ENCODE assay signal across 8 mouse cellular contexts in the genomic region with DNA sequence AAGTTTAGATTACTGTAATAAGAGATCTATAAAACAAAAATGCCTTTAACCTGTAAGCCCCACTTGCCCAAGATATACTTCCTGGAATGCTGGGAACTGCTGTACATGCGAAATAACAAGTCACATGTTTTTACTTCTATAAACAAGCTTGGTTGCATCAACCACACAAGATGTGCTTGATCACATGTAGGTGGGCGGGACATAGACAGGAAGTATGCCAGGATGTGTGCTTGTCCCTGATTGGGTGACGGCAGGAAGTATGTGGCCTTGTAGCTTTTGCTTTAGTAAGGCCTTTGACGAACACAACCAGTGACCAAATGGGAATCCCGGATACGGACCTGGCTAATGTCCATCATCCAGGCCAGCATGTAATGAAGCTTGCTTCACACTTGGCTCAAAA. TPM values are rescaled to one million over a fixed set of nuclear protein-coding genes. Genes with fewer than 3 reads are reported as not detected.
DNase-seq lines count a peak whose midpoint lies in the region; ATAC-seq and TF ChIP-seq lines count a peak whose summit lies in the region.

No protein-coding gene starts in this region.

- no peak overlapping the region for H3K4me2 ChIP-seq in liver, embryonic 11.5 days
- H3K4me2 ChIP-seq in midbrain, embryonic 16.5 days (ENCODE audit: low read length), result no peak overlapping the region

- TF ChIP-seq CTCF in liver, adult 2 months (IDR thresholded peaks at IDR 0.05; ENCODE audit: low read depth, low read length), result no peak

- TF ChIP-seq POLR2A in liver, adult 2 months (IDR thresholded peaks at IDR 0.05; ENCODE audit: extremely low read depth, insufficient read depth, low read length), result no peak

- H3K4me3 ChIP-seq in liver, adult 2 months (ENCODE audit: insufficient read depth, low read depth, low read length), result no peak overlapping the region
- H3K4me3 ChIP-seq in liver, embryonic 11.5 days (ENCODE audit: low read depth, low read length), result no peak overlapping the region
- H3K4me3 ChIP-seq in midbrain, embryonic 16.5 days (ENCODE audit: low read depth, low read length), result no peak overlapping the region

- no peaks in the 10 kb centered on the region for H3K36me3 ChIP-seq in liver, adult 2 months (ENCODE audit: control insufficient read depth, insufficient read depth, low read length)
- no peaks in the 10 kb centered on the region for H3K36me3 ChIP-seq in liver, embryonic 11.5 days (ENCODE audit: control insufficient read depth, insufficient read depth, low read length)
- H3K36me3 ChIP-seq in midbrain, embryonic 16.5 days (ENCODE audit: control insufficient read depth, insufficient read depth, low read length), result no peaks in the 10 kb centered on the region

- no peaks in the 10 kb centered on the region for H3K9me3 ChIP-seq in liver, embryonic 11.5 days (ENCODE audit: control insufficient read depth, low read length)
- H3K9me3 ChIP-seq in midbrain, embryonic 16.5 days (replicated peaks; ENCODE audit: control insufficient read depth, low read length, poor library complexity, severe bottlenecking), result no peaks in the 10 kb centered on the region

- H3K4me1 ChIP-seq in liver, adult 2 months (ENCODE audit: control insufficient read depth, insufficient read depth, low read length), result peaks cover under 1% of the 10 kb centered on the region; the same call in 1 of the 2 replicates
- H3K4me1 ChIP-seq in liver, embryonic 11.5 days (replicated peaks; ENCODE audit: control insufficient read depth, insufficient read depth, low read length), result peaks cover 4% of the 10 kb centered on the region
- no peaks in the 10 kb centered on the region for H3K4me1 ChIP-seq in midbrain, embryonic 16.5 days (ENCODE audit: control insufficient read depth, insufficient read depth, low read length)

- H3K9ac ChIP-seq in liver, adult 2 months (ENCODE audit: low read depth, low read length), result no peak overlapping the region
- no peak overlapping the region for H3K9ac ChIP-seq in liver, embryonic 11.5 days (ENCODE audit: low read depth, low read length)
- H3K9ac ChIP-seq in midbrain, embryonic 16.5 days (ENCODE audit: low read depth, low read length), result no peak overlapping the region

- H3K27ac ChIP-seq in liver, adult 2 months (replicated peaks; ENCODE audit: insufficient read depth, low read depth, low read length), result no peak overlapping the region
- no peak overlapping the region for H3K27ac ChIP-seq in liver, embryonic 11.5 days (ENCODE audit: low read depth, low read length)
- H3K27ac ChIP-seq in midbrain, embryonic 16.5 days (ENCODE audit: low read length), result no peak overlapping the region

- DNase-seq in liver, adult 2 months (ENCODE audit: extremely low read depth, low read depth, low spot score), result peak; percentile 62
- no peak for DNase-seq in liver, embryonic 11.5 days (ENCODE audit: low spot score)
- DNase-seq in R1 (ENCODE audit: low read depth, low spot score), result peak; percentile 77
- DNase-seq in induced T-regulatory cell, adult 2 months (ENCODE audit: low read depth), result peak; percentile 57
- DNase-seq in skeletal muscle tissue, adult 2 months (ENCODE audit: low read depth, low spot score), result peak; percentile 60
- no peak for DNase-seq in right cerebral cortex, adult 18-20 months

- WGBS in liver, adult 2 months, result 70% methylated on average over 6 of the region's 6 CpGs
- WGBS in liver, embryonic 11.5 days, result 76% methylated on average over 6 of the region's 6 CpGs
- WGBS in midbrain, embryonic 16.5 days, result 93% methylated on average over 6 of the region's 6 CpGs

- H3K27me3 ChIP-seq in liver, adult 2 months (ENCODE audit: control insufficient read depth, insufficient read depth, low read length), result no peaks in the 10 kb centered on the region
- no peaks in the 10 kb centered on the region for H3K27me3 ChIP-seq in liver, embryonic 11.5 days (replicated peaks; ENCODE audit: control insufficient read depth, insufficient read depth, low read length)
- no peaks in the 10 kb centered on the region for H3K27me3 ChIP-seq in midbrain, embryonic 16.5 days (ENCODE audit: control insufficient read depth, insufficient read depth, low read depth, low read length)

- no peak for ATAC-seq in liver, embryonic 11.5 days (replicated peaks; ENCODE audit: low FRiP score)
- ATAC-seq in midbrain, embryonic 16.5 days, result no peak
- no peak for ATAC-seq in activated CD4-positive, CD25-positive, alpha-beta regulatory T cell, adult 4 months

- no peaks in the 10 kb centered on the region for H3K79me2 ChIP-seq in liver, adult 2 months (ENCODE audit: control insufficient read depth, insufficient read depth, low read length)

RNA-seq across cellular contexts. Expression of a gene that starts 31.1 kb away (rescaled TPM):
- total RNA-seq in liver, adult 2 months (2014; rRNA removed), result 20.6 and 29.9 TPM in 2 replicates
- 20.2 and 23.4 TPM in 2 replicates for polyA plus RNA-seq in liver, adult 2 months (2012; rRNA removed)
- 114 and 123 TPM in 2 replicates for polyA plus RNA-seq in liver, embryonic 11.5 days (2014; fragmentation: Nextera tagmentation; extraction: Ambion mirVana)
- polyA plus RNA-seq in midbrain, embryonic 16.5 days (2015; fragmentation: Nextera tagmentation; extraction: Ambion mirVana), result 499 and 559 TPM in 2 replicates
- 10 to 100 TPM; 81.8 to 88.3 TPM for polyA plus RNA-seq in activated CD4-positive, CD25-positive, alpha-beta regulatory T cell, adult 4 months (2017; shearing (Covaris generic))

Comparison
In these comparisons a context has a peak if more than half of its experiments do, and no peak if none do; other contexts are left out.
1. DNase-seq: peak in liver, adult 2 months (single experiment), R1 (single experiment), induced T-regulatory cell, adult 2 months (single experiment) and skeletal muscle tissue, adult 2 months (single experiment); none in liver, embryonic 11.5 days (single experiment) and right cerebral cortex, adult 18-20 months (single experiment).